Mouse (Mus musculus): ENCODE measurements around the gene Ptn. TPM values are rescaled to one million over a fixed set of nuclear protein-coding genes. Genes with fewer than 3 reads are reported as not detected.

Gene Ptn
- polyA plus RNA-seq, 1 experiment from 2014 or later, result 149 TPM

DNA sequence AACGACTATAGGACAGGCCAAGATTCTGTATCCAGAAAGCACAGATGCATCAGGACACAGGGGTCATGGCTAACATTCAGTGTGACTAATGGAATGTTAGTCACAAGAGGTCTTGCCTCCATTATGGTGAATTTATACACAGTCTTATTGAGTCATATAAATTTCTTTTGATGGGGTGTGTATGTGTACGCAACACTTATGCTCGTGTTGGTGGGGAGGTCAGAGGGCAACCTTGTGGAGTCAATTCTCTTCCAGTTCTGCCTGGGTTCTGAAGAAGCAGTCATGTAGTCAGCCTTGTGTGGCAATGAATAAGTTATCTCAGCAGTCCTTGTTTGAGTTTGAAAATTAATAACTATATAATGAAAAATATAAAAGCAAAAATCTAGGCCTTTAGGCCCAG, 138.7 kb downstream of the Ptn start:
- H3K36me3 ChIP-seq, result no peaks in the 10 kb centered on the region
- no peak overlapping the region for H3K4me2 ChIP-seq
- H3K4me1 ChIP-seq, result no peaks in the 10 kb centered on the region
- ATAC-seq (ENCODE audit: borderline replicate concordance, extremely low read depth, low FRiP score, low TSS enrichment), result no peak
- no peaks in the 10 kb centered on the region for H3K27me3 ChIP-seq
- H3K9ac ChIP-seq, result no peak overlapping the region
- no peaks in the 10 kb centered on the region for H3K9me3 ChIP-seq
- no peak overlapping the region for H3K27ac ChIP-seq
- no peak overlapping the region for H3K4me3 ChIP-seq
- 49% methylated on average over 3 of the region's 3 CpGs for WGBS

Small RNA genes within 50 kb of the gene (microRNA-seq; reads per million reads assigned to microRNA genes)
- not detected for gene Gm25111

All from lung, embryonic 15.5 days (tissue).